Mouse (Mus musculus) cerebral cortex, adult 2 months (tissue): ENCODE results near the gene Mettl14.

Source experiments
- WGBS: fragments of 180-500 bp; shearing (Covaris S2); methylation state at CpG from one replicate; pipeline ENCODE4 v1.1.7; 2018; 5-methylcytosine and 5-hydroxymethylcytosine counted together

Gene Mettl14

DNA sequence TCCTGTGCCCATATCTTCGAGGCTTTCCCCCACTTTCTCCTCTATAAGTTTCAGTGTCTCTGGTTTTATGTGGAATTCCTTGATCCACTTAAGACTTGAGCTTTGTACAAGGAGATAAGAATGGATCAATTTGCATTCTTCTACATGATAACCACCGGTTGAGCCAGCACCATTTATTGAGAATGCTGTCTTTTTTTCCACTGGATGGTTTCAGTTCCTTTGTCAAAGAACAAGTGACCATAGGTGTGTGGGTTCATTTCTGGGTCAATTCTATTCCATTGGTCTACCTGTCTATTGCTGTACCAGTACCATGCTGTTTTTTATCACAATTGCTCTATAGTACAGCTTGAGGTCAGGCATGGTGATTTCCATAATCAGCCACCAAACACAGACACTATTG lies 19.1 kb downstream of the Mettl14 start:
- 93% methylated on average over 2 of the region's 2 CpGs for WGBS

DNA sequence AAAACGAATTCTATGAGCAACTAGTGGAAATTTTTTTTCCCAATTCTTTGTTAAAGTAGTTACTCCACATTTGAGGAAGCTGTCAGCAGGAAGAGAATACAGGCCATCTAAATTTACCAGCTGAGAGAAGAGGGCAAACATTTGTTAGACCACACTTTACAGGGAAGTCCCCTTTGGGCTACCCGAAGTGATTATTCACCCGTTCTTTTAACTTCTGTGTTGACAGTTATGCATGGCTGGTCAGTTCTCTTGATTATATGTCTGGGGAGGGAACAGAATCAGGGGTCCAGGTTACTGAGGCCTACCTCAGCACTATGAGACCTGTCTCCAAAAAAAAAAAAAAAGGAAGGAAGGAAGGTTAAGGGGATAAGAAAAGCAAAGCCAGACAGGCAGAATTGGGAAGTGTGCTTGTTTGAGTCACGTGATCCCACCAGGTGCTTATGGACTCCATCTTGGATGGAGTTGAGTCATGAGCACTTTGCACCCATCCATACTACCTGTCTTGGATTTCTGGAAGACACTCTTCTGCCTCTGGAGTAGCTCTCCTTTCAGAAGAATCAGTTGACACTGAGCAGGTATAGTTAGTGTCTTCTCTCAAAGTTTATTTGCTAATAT lies 29.4 kb downstream of the Mettl14 start:
- 83% methylated on average over 4 of the region's 4 CpGs for WGBS

DNA sequence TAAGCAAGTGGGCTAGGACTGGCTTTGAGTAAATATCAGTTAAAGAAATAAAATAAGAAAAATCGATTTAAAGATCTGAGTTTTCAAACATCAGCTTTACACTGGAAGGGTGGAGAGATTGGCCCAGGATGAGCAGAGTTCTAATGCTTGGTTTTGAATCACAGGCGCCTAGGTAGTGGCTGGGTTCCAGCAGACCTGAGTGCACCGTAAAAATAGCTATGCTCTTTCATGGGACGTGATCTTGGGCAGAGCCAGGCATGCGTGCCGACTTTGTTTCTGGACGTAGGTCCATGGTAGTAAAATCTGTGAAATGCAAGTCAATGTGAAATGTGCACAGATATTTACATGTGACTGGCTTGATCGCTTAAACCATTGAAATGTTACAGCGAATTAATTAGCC lies 31.5 kb downstream of the Mettl14 start:
- WGBS, result 94% methylated on average over 9 of the region's 9 CpGs

DNA sequence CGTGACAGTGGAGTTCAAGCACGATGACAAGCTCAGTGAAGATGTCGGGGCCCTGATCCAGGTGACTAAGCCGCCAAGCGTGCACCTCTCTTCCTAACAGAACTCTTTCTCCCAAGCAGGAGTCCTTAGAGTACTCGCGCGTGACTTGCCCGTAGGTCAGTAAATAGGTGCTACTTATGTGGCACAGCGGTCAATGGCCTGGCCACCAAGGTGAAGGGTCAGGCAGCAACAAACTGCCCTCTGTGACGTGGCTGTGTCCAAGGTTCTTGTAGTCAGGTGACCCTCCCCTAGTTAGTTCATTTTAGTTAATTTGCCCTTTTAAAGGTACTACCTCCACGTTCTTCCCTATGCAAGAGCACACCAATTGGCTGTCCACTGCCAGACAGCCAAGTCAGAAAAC lies 32.2 kb downstream of the Mettl14 start:
- WGBS, result 92% methylated on average over 12 of the region's 12 CpGs

DNA sequence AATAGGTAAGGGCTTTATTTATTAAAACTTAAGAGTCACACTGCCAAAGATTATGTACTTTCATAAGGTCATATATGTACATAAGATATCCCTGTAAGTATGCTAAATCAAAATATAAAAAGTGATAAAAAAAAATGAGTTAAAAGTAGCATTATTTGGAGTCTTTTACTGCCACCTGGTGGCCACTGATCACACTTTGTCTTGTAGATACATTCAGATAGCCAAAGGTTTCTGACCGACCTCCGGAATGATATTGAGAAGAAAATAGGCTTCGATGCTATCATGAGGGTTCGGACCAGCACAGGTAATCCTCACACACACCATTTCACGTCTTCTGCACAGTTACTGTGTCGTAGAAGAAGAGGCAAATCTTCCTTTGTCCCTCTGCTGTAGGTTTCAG lies 32.7 kb downstream of the Mettl14 start:
- WGBS, result 62% methylated on average over 6 of the region's 6 CpGs

DNA sequence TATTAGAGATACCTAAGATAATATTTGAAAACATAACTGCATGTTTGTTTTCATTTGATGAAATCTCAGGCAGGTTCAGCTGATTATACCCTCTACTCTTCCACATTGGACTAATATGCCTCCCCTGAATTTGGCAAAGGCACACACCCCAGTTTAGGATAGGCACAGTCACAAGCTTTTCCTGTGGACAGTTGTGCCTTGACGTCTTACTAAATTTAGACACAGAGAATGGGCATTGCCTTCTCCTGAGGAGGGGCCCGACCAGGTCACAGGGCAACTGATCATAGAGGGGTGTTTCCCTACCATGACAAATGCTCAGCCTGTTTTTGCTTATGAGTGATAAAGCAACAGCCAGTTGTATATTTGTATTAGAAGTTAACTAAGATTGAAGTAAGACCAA lies 34.4 kb downstream of the Mettl14 start:
- WGBS, result 65% methylated on average over 2 of the region's 2 CpGs

DNA sequence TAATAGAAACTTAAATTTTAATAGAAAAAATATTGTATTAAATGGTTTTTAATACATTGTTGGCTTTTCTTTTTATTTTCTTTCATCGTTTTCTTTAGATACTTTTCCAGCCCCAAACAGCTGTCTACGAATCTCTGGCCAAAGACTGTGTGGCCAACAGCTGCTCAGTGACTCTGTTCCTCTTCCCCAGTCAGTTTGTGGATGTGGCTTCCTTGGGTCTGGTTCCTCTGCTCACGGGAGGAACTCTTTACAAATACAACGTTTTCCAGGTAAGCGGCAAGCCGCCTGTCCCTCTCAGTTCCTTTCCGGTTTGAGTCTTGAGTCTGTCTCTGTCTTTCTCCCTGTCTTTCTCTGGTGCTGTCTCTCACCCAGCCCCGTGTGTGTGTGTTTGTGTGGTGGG lies 35.3 kb downstream of the Mettl14 start:
- 86% methylated on average over 8 of the region's 8 CpGs for WGBS

DNA sequence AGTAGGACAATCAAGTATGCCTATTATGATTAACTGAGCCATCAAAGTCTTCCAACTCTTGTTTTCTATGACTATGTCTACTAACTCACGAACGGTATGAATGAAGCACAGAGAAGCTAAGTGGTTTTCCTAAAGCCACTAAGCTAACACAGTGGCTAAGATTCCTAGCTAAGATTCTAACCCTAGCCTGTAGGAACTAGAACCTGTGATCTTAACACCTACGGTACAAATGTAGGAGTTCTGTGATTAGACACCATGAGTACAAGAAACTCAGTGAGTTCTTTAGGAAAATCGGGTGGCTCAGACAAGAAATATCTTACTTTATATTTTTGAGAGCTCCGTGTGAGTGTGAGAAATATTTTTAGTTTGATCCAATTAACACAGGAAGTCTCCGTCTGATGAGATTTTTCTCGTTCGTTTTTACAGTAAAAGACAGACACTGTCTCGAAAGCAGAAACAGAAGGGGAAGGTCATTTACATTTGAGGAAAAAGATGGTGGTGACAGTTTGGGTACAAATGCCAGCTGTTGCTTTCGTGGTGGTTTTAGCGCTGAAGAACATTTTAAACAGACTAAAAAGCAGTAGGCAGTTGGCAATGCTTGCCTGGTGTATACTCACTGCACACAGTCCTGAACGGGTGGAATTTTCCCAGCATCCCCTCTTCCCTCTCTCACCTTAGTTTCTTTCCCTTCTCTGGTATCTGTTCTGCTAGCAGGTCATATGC lies 37.7 kb downstream of the Mettl14 start:
- WGBS, result 51% methylated on average over 12 of the region's 12 CpGs

DNA sequence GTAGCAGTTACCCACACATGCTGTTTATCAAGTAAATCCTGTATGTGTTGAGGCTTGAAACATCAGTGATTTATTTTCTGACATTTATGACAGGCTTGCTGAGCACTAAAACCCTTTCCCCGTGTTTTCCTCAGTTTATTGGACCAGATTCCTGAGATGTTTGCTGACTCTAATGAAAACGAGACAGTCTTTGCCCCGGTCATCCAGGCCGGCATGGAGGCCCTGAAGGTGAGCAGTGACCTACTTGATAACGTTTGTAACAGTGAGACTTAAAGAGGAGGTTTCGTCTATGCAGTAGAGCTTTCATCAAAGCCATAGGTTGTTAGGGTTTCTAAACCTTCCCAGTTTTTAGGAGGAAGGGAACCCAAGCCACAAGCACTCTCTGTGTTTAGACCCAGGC lies 42.2 kb downstream of the Mettl14 start:
- WGBS, result 91% methylated on average over 6 of the region's 6 CpGs

DNA sequence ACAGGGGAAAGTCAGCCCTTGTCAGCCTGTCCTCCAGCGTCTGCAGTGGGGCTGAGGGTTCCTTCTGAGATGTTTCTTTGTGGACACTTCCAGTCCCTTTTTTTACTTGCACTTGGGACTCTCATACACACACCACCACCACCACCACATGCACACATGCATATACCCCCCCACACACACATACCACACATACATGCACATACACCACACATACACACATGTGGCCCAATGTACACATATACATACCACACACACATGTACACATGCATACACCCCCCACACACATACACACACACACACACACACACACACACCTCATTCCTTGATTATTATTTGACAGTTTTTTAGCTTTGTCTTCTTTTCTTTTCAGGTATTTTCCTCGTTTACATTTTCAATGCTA lies 44.9 kb downstream of the Mettl14 start:
- WGBS, result 88% methylated on average over 2 of the region's 2 CpGs

DNA sequence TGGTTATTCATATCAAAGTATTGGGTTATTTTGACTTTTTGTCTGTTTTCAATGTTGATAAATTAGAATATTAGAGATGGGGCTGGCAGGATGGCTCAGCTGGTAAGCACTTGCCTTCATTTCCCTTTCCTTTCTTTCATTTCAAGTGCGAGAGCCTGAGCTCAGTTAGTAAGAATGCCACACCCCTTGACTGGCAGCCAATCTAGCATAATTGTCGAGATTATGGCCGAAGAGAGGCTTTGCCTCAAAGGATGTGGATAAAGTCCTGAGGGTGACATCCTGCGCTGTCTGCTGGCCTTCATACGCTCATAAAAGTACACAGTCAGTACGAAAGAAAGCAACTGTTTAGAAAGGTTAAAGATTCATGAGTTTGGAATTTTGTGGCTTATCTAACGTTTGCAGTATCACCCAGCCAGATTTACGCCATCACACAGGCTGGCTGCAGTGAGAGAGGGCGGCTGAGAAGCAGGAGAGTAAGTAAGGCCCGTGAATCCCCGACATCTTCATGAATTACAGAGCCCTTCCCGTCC lies 47.2 kb downstream of the Mettl14 start:
- WGBS, result 81% methylated on average over 12 of the region's 12 CpGs

DNA sequence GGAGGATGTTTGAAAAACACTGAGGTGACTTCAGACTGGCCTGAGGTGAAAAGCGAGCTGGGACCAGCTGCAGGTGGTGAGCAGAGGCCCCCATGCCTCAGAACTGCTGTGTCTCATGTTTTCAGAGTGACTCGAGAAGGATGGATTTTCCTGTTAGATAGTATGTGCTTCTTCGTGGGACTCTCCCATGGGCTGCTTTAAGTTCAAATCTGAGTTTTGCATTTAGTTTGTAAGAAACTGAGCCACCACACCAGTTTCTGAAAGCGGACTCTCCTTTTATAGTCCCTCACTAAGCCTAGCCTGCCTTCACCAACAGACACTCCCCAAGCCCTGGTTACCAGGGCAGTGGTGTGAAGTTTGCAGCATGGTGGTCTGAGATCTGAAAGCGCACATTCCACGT lies 48.1 kb downstream of the Mettl14 start:
- WGBS, result 91% methylated on average over 6 of the region's 6 CpGs

DNA sequence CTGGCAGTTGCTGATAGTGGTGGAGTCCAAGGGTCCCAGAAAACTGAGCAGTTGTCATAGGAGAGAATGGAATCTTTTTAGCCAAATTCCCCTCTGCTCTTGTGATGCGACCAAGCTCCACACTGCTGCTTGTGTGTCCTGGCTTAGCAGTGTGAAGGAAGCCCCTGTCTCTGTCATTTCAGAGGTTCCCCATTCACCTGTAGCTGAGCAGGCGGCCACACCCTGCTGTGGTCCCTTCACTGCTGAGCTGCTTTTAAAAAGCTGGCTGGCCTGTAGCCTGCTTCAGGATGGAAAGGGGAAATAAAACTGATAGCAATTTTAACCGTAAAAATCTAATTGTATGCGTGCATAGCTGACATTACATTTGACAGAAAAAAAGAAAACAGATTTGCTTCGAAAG lies 49.0 kb downstream of the Mettl14 start:
- 91% methylated on average over 5 of the region's 5 CpGs for WGBS

DNA sequence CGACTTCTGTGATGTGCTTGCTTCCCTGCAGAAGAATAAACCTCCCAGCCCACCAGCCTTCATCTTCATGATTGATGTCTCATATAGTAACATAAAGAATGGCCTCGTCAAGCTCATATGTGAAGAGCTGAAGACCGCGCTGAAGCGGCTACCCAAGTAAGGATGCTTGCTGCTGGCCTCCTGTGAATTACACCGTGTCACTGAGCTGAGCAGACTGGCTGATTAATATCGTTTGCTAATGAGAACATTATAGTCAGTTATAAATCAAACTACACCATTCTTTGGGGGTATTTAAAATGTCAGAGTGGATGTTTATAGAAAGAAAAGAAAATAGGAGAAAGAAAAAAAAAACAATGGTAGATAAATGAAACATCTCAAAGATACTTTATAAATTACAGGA lies 49.5 kb downstream of the Mettl14 start:
- WGBS, result 92% methylated on average over 7 of the region's 7 CpGs

DNA sequence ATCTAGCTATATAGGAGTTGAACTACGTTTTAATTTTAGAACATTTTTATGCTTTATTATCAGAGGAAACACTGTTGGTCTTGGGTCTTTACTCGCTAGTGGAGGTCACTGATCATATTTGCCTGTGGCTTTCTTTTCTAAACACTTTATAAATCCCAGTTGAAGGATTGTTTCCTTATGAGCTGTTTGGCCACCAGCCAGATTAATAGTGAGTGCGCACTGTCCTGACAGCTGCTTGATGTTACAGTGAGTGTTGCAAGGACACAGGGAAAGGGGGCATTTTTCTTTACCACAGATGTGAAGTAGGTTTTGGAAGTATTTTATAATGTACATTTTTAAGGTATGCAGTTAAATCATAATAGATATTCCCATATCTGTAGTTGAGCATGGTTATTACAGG lies 50.4 kb downstream of the Mettl14 start:
- 70% methylated on average over 3 of the region's 3 CpGs for WGBS

DNA sequence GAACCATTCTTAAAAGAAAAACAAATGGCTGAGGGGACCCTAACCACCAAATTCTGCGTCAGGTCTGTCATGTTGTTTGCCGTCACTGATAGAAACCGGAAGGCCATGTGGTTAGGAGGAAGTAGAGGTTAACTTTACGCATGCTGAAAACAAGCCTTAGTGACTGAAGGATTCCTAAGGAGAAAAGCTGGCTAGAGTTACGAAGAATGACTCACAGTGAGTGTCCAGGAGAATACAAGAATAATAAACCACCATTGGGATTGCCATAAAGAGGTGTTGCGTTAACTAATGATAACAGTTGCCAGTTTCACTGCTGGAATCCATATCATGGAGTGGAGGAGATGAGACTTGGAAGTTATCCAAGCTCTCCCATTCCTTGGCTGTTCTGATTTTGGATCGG lies 51.0 kb downstream of the Mettl14 start:
- 65% methylated on average over 7 of the region's 7 CpGs for WGBS

DNA sequence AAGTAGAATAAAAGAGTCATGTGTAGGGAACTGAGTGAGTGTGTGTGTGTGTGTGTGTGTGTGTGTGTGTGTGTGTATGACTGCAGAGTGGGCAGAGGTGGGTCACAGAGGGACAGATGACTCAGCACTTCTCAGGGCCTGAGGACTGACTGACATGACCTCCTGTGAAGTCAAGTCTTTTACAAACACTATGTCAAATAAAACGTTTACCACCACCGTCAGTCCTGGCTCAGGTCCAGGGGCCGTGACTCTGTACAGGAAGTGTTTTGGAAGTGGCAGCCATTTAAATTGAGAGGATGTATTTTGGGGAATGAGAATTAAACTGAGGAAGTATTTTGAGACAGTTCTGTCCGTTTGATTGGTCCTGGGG lies 52.9 kb downstream of the Mettl14 start:
- WGBS, result 47% methylated on average over 4 of the region's 4 CpGs

DNA sequence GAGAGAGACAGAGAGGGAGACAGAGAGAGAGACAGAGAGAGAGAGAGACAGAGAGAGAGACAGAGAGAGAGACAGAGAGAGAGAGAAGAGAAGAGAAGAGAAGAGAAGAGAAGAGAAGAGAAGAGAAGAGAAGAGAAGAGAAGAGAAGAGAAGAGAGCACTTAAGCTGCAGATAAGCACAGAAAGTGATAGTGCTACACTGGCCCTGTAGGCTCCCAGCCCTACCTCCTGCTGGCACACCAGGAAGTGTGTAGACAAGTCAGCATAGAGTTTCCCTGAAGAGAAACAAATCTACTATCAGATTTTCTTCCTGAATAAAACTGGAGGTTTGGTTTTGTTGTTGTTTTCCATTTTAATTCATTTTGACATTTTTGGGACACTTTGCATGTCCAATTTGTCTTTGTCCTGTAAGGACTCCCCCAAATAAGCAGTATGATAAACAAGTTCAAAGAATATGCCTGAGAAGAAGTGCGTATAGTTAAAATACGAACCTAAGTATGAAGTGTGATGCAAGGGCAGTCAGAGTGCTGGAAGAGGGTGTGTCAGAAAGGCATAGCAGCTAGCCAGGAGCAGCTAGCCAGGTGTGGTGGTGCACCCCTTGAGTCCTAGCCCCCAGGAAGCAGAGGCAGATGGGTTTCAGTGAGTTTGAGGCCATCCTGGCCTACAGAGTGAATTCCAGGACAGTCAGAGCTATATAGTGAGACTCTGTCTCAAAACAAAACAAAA lies 53.4 kb downstream of the Mettl14 start:
- 91% methylated on average over 2 of the region's 2 CpGs for WGBS

DNA sequence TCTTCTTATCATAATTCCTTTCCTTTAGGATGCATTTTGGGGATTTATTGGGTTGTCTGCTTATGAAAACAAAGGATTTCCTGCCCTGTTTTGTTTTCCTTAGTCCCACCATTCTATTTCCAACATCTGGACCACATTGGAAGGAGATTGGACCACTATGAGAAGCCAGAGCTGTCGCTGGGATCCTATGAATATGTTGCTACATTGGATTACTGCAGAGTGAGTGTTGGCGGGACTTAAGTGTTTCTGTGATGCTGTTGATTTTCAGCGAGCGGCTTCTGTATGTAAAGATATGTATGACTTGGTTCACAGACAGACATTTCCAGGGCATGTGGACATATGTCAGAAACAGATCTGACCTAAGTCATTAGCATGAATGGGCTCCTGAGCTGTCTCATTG lies 55.7 kb downstream of the Mettl14 start:
- 89% methylated on average over 4 of the region's 4 CpGs for WGBS

DNA sequence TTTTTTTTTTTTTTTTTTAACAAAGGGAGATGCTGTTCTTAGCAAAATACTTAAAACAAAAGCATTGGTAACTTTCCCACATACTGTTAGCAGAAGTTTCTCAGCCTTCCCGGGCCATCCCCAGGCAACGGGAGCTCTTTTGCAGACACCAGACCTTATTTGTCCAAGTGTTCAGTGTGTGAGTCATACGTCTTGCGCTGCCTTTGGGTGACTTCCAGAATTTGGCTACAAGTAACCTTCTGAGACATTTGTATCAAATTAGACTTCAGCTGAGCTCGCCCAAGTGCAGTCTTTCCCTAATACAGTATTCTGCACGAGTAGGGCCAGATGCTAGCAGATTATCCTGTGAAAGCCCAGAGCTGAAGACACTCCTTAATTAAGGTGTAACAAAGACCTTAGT lies 56.7 kb downstream of the Mettl14 start:
- 37% methylated on average over 6 of the region's 6 CpGs for WGBS

DNA sequence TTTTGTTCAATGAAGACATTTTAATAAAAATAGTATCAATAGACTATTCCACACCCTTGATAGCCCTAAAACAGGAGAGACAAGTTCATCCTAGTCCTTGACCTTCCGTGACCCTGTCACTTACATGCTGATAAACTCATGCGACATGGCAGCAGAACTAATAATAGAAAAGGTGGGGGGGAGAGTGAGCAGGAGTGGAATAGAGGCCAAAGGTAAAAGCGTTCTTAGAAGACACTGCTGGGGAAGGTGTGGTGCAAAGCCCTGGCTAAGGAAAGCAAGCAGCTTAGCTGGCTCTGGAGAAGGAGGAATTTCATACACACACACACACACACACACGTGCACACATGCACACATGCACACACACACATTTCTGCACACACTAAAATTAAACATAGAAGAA lies 61.6 kb downstream of the Mettl14 start:
- 76% methylated on average over 4 of the region's 4 CpGs for WGBS

DNA sequence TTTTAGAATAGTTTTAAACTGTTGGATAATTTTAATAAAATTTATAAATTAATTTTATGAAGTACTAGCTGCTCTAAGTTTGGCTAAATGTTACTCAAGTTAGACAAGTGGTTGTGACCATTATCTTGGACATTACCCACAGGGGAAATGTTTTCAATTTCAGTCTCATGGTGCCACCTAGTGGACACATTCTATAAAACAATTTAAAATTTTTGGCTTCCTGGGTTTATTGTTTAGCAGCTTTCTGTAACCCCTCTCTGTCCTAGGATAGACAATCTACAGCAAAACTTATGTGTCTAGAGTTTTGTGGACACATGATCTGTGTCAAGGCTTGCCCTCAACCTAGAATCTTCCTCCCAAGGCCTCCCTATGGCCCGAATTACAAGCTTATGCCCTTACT lies 63.8 kb downstream of the Mettl14 start:
- 71% methylated on average over 1 of the region's 1 CpGs for WGBS

DNA sequence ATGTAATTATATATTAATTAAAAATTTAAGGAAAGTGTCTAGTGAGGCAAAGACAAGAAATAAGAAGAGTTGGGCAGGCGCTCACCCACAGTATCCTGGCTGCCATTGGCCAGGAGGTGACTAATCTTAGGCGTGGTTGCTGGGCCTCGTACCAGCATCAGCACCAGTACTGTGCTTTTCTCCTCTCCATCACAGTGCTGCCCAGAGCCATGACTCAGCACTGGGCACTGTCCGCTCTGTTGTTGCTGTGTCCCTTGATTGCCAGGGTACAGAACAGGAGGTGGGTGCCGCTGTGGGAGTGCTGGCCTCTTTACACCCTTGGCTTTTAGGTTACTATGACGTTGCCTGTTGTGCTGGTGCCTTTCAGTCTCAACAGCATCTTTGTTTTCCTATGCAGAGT lies 64.3 kb downstream of the Mettl14 start:
- 68% methylated on average over 6 of the region's 6 CpGs for WGBS
